Mouse (Mus musculus): Measurements from ENCODE around the gene Ugt1a2. TPM values are rescaled to one million over a fixed set of nuclear protein-coding genes. Genes with fewer than 3 reads are reported as not detected.
"Not testable (repeated sequence)": the region's sequence is repeated elsewhere in the genome, so short reads cannot be mapped to it uniquely, and the experiment has no call there.

Gene Ugt1a2
- total and polyA plus RNA-seq, 2 experiments from 2014 or later, result not detected

GRCm38 (mm10) chr1:88217144-88217543 lies 16.7 kb downstream of the Ugt1a2 start:
- Histone ChIP-seq H3K36me3 (ENCODE audit: insufficient read depth) (no peaks in the 10 kb centered on the region), H3K4me1 (ENCODE audit: insufficient read depth) (no peaks in the 10 kb centered on the region), H3K9me3 (ENCODE audit: low read length) (peaks cover 56% of the 10 kb centered on the region), H3K4me2 (ENCODE audit: low read depth) (no peak overlapping the region), H3K27ac (ENCODE audit: low read depth, low read length) (no peak overlapping the region), H3K27me3 (ENCODE audit: insufficient read depth, low read length) (no peaks in the 10 kb centered on the region), H3K4me3 (ENCODE audit: low read depth, low read length) (no peak overlapping the region), H3K9ac (no peak overlapping the region)
- TF ChIP-seq CTCF (IDR thresholded peaks at IDR 0.05; ENCODE audit: low read depth), result 0 out of 2 replicates have a peak, but pooled peaks have one; percentile 24
- ATAC-seq (no peak), DNase-seq (peak; percentile 0)
- 67% methylated on average over 2 of the region's 2 CpGs for WGBS

GRCm38 (mm10) chr1:88217576-88217975 lies 17.2 kb downstream of the Ugt1a2 start:
- no peaks in the 10 kb centered on the region for H3K36me3 ChIP-seq (ENCODE audit: insufficient read depth)
- DNase-seq, result no peak
- TF ChIP-seq CTCF (IDR thresholded peaks at IDR 0.05; ENCODE audit: low read depth), result no peak
- no peak overlapping the region for H3K27ac ChIP-seq (ENCODE audit: low read depth, low read length)
- 39% methylated on average over 3 of the region's 3 CpGs for WGBS
- H3K9me3 ChIP-seq (ENCODE audit: low read length), result peaks cover 53% of the 10 kb centered on the region
- no peaks in the 10 kb centered on the region for H3K4me1 ChIP-seq (ENCODE audit: insufficient read depth)
- no peak for ATAC-seq
- H3K4me2 ChIP-seq (ENCODE audit: low read depth), result no peak overlapping the region
- no peak overlapping the region for H3K4me3 ChIP-seq (ENCODE audit: low read depth, low read length)
- no peak overlapping the region for H3K9ac ChIP-seq
- H3K27me3 ChIP-seq (ENCODE audit: insufficient read depth, low read length), result no peaks in the 10 kb centered on the region

GRCm38 (mm10) chr1:88218051-88218450 lies 17.6 kb downstream of the Ugt1a2 start:
- DNase-seq, result no peak
- WGBS, result 77% methylated on average over 9 of the region's 9 CpGs

GRCm38 (mm10) chr1:88218591-88218990 lies 18.2 kb downstream of the Ugt1a2 start:
- no peak for DNase-seq
- Histone ChIP-seq H3K9me3 (ENCODE audit: low read length) (peaks cover 43% of the 10 kb centered on the region), H3K36me3 (ENCODE audit: insufficient read depth) (no peaks in the 10 kb centered on the region), H3K9ac (no peak overlapping the region), H3K27ac (ENCODE audit: low read depth, low read length) (no peak overlapping the region), H3K4me3 (ENCODE audit: low read depth, low read length) (no peak overlapping the region), H3K4me2 (ENCODE audit: low read depth) (no peak overlapping the region), H3K27me3 (ENCODE audit: insufficient read depth, low read length) (no peaks in the 10 kb centered on the region), H3K4me1 (ENCODE audit: insufficient read depth) (no peaks in the 10 kb centered on the region)
- TF ChIP-seq CTCF (IDR thresholded peaks at IDR 0.05; ENCODE audit: low read depth), result no peak
- WGBS, result 51% methylated on average over 4 of the region's 4 CpGs
- no peak for ATAC-seq

More at GRCm38 (mm10) chr1:88218051-88218450, 17.6 kb downstream of the Ugt1a2 start:
- H3K9me3 ChIP-seq (ENCODE audit: low read length), result peaks cover 48% of the 10 kb centered on the region
- no peaks in the 10 kb centered on the region for H3K27me3 ChIP-seq (ENCODE audit: insufficient read depth, low read length)
- H3K4me1 ChIP-seq (ENCODE audit: insufficient read depth), result no peaks in the 10 kb centered on the region
- ATAC-seq, result no peak
- H3K27ac ChIP-seq (ENCODE audit: low read depth, low read length), result no peak overlapping the region
- H3K4me3 ChIP-seq (ENCODE audit: low read depth, low read length), result no peak overlapping the region
- no peak overlapping the region for H3K9ac ChIP-seq
- no peak overlapping the region for H3K4me2 ChIP-seq (ENCODE audit: low read depth)
- no peak for TF ChIP-seq CTCF (IDR thresholded peaks at IDR 0.05; ENCODE audit: low read depth)
- H3K36me3 ChIP-seq (ENCODE audit: insufficient read depth), result no peaks in the 10 kb centered on the region

GRCm38 (mm10) chr1:88219054-88219453 lies 18.7 kb downstream of the Ugt1a2 start:
- ATAC-seq (no peak), DNase-seq (peak; percentile 5)
- Histone ChIP-seq H3K27ac (ENCODE audit: low read depth, low read length) (no peak overlapping the region), H3K4me2 (ENCODE audit: low read depth) (no peak overlapping the region), H3K9me3 (ENCODE audit: low read length) (peaks cover 38% of the 10 kb centered on the region), H3K4me1 (ENCODE audit: insufficient read depth) (no peaks in the 10 kb centered on the region), H3K27me3 (ENCODE audit: insufficient read depth, low read length) (no peaks in the 10 kb centered on the region), H3K4me3 (ENCODE audit: low read depth, low read length) (no peak overlapping the region), H3K9ac (no peak overlapping the region), H3K36me3 (ENCODE audit: insufficient read depth) (no peaks in the 10 kb centered on the region)
- no peak for TF ChIP-seq CTCF (IDR thresholded peaks at IDR 0.05; ENCODE audit: low read depth)
- 28% methylated on average over 1 of the region's 1 CpGs for WGBS

GRCm38 (mm10) chr1:88220336-88220735 lies 19.9 kb downstream of the Ugt1a2 start:
- H3K9ac ChIP-seq, result no peak overlapping the region
- no peaks in the 10 kb centered on the region for H3K36me3 ChIP-seq (ENCODE audit: insufficient read depth)
- H3K27ac ChIP-seq (ENCODE audit: low read depth, low read length), result no peak overlapping the region
- no peaks in the 10 kb centered on the region for H3K4me1 ChIP-seq (ENCODE audit: insufficient read depth)
- no peak overlapping the region for H3K4me3 ChIP-seq (ENCODE audit: low read depth, low read length)
- TF ChIP-seq CTCF (IDR thresholded peaks at IDR 0.05; ENCODE audit: low read depth), result no peak
- DNase-seq (no peak), ATAC-seq (no peak)
- peaks cover 26% of the 10 kb centered on the region for H3K9me3 ChIP-seq (ENCODE audit: low read length)
- H3K4me2 ChIP-seq (ENCODE audit: low read depth), result no peak overlapping the region
- H3K27me3 ChIP-seq (ENCODE audit: insufficient read depth, low read length), result no peaks in the 10 kb centered on the region

- WGBS, result 49% methylated on average over 2 of the region's 2 CpGs
- Histone ChIP-seq H3K4me1 (ENCODE audit: insufficient read depth) (no peaks in the 10 kb centered on the region), H3K4me2 (ENCODE audit: low read depth) (no peak overlapping the region), H3K27ac (ENCODE audit: low read depth, low read length) (no peak overlapping the region), H3K9ac (no peak overlapping the region), H3K36me3 (ENCODE audit: insufficient read depth) (no peaks in the 10 kb centered on the region), H3K27me3 (ENCODE audit: insufficient read depth, low read length) (no peaks in the 10 kb centered on the region), H3K4me3 (ENCODE audit: low read depth, low read length) (no peak overlapping the region), H3K9me3 (ENCODE audit: low read length) (peaks cover 29% of the 10 kb centered on the region)
- DNase-seq (no peak), ATAC-seq (no peak)
- no peak for TF ChIP-seq CTCF (IDR thresholded peaks at IDR 0.05; ENCODE audit: low read depth)
Observed at GRCm38 (mm10) chr1:88222216-88222615, 21.8 kb downstream of the Ugt1a2 start.

GRCm38 (mm10) chr1:88223011-88223515 lies 22.7 kb downstream of the Ugt1a2 start:
- H3K9me3 ChIP-seq (ENCODE audit: low read length), result peaks cover 32% of the 10 kb centered on the region
- H3K4me1 ChIP-seq (ENCODE audit: insufficient read depth); H3K27ac ChIP-seq (ENCODE audit: low read depth, low read length); ATAC-seq; DNase-seq; H3K4me3 ChIP-seq (ENCODE audit: low read depth, low read length); H3K36me3 ChIP-seq (ENCODE audit: insufficient read depth); H3K9ac ChIP-seq; H3K4me2 ChIP-seq (ENCODE audit: low read depth); H3K27me3 ChIP-seq (ENCODE audit: insufficient read depth, low read length): not testable (repeated sequence)

Data from forebrain, postnatal 0 days (tissue).